Comparison of ENCODE assay signal across 32 mouse cellular contexts in the genomic region with DNA sequence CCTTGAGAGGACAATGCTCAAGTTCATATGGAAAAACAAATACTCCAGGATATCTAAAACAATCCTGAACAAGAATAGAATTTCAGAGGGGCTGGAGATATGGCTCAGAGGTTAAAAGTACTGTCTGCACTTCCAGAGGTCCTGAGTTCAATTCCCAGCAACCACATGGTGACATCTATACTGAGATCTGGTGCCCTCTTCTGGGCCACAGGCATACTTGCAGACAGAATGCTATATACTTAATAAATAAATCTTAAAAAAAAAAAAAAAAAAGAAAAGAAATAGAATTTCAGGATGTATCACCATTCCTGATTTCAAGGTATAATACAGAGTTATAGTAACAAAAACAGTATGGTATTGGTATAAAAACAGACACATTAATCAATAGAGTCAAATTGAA. TPM values are rescaled to one million over a fixed set of nuclear protein-coding genes. Genes with fewer than 3 reads are reported as not detected.
DNase-seq lines count a peak whose midpoint lies in the region; ATAC-seq and TF ChIP-seq lines count a peak whose summit lies in the region.
"Had no signal": no experiment of that assay in that cellular context is flagged by ENCODE, and none has a peak within 500 bp of the region (broad histone marks: within the 10 kb centered on the region; RNA-seq: fewer than 3 reads in every experiment).

No protein-coding gene starts in this region.

- no peaks in the 10 kb centered on the region for H3K36me3 ChIP-seq in liver, embryonic 14.5 days (replicated peaks; ENCODE audit: control insufficient read depth, insufficient read depth, low read depth)
- no peaks in the 10 kb centered on the region for H3K36me3 ChIP-seq in liver, embryonic 12.5 days
- H3K36me3 ChIP-seq in splenic B cell, adult 2 months (ENCODE audit: control insufficient read depth, insufficient read depth, low read length, poor library complexity, severe bottlenecking): no peaks in the 10 kb centered on the region
- H3K36me3 ChIP-seq: stomach, embryonic 15.5 days had no signal

- TF ChIP-seq EP300 in liver, embryonic 14.5 days (IDR thresholded peaks at IDR 0.05; ENCODE audit: low read depth): no peak

- ATAC-seq in liver, embryonic 14.5 days (ENCODE audit: insufficient read depth): no peak
- ATAC-seq in liver, embryonic 12.5 days: no peak
- ATAC-seq: forebrain, embryonic 16.5 days; hindbrain, postnatal 0 days; midbrain, embryonic 15.5 days had no signal

- no peak for DNase-seq in gastrocnemius, adult 2 months
- DNase-seq in gastrocnemius, postnatal 10 days: no peak
- DNase-seq in liver, embryonic 14.5 days (ENCODE audit: low read depth in 3 of 3, low spot score in 3 of 3): no peak
- DNase-seq in MEL-GATA-1-ER (ENCODE audit: extremely low read depth, low read depth): peak; percentile 10
- peak; percentile 15 for DNase-seq in splenic B cell, adult 2 months (ENCODE audit: low read depth, low spot score)
- DNase-seq in left cerebral cortex, adult 18-20 months (ENCODE audit: low spot score in 2 of 2): no peak
- no peak for DNase-seq in spleen, postnatal 14 days (ENCODE audit: low spot score in 2 of 2)
- DNase-seq: adrenal gland, postnatal 25 days; cerebellum, adult 9-10 months; heart, postnatal 10 days; kidney, adult 18-20 months; liver; lung, embryonic 14.5 days; lung, postnatal 36 days; thymus, adult 18-20 months; thymus, postnatal 36 days had no signal

- H3K4me3 ChIP-seq in gastrocnemius, adult 2 months: no peak overlapping the region
- no peak overlapping the region for H3K4me3 ChIP-seq in liver, embryonic 14.5 days (ENCODE audit: insufficient read depth in 1 of 2, low read depth in 2 of 2, low read length in 2 of 2)
- H3K4me3 ChIP-seq in liver, embryonic 12.5 days: no peak overlapping the region
- H3K4me3 ChIP-seq: embryonic facial prominence, embryonic 10.5 days; heart, embryonic 12.5 days; limb, embryonic 10.5 days; midbrain, embryonic 15.5 days; myocyte; neural tube, embryonic 13.5 days; stomach, embryonic 15.5 days had no signal

- no peaks in the 10 kb centered on the region for H3K9me3 ChIP-seq in liver, embryonic 14.5 days (ENCODE audit: control insufficient read depth, low read length)
- no peaks in the 10 kb centered on the region for H3K9me3 ChIP-seq in liver, embryonic 12.5 days (replicated peaks)
- H3K9me3 ChIP-seq: embryonic facial prominence, embryonic 10.5 days; heart, embryonic 12.5 days; limb, embryonic 10.5 days; midbrain, embryonic 15.5 days; neural tube, embryonic 13.5 days; stomach, embryonic 15.5 days had no signal

- no peak overlapping the region for H3K4me2 ChIP-seq in liver, embryonic 14.5 days (ENCODE audit: low read depth)
- H3K4me2 ChIP-seq in liver, embryonic 12.5 days: no peak overlapping the region
- H3K4me2 ChIP-seq: heart, embryonic 12.5 days; lung, embryonic 14.5 days; midbrain, embryonic 15.5 days; neural tube, embryonic 13.5 days; stomach, embryonic 15.5 days had no signal

- no peaks in the 10 kb centered on the region for H3K4me1 ChIP-seq in liver, embryonic 14.5 days (replicated peaks; ENCODE audit: control insufficient read depth in 2 of 2, insufficient read depth in 2 of 2, low read length in 1 of 2)
- H3K4me1 ChIP-seq in liver, embryonic 12.5 days: no peaks in the 10 kb centered on the region
- H3K4me1 ChIP-seq: embryonic facial prominence, embryonic 10.5 days; heart, embryonic 12.5 days; limb, embryonic 10.5 days; midbrain, embryonic 15.5 days; neural tube, embryonic 13.5 days; stomach, embryonic 15.5 days had no signal

- no peak overlapping the region for H3K27ac ChIP-seq in gastrocnemius, adult 2 months
- H3K27ac ChIP-seq in liver, embryonic 14.5 days: no peak overlapping the region
- no peak overlapping the region for H3K27ac ChIP-seq in liver, embryonic 12.5 days
- H3K27ac ChIP-seq: embryonic facial prominence, embryonic 10.5 days; hindbrain, postnatal 0 days; limb, embryonic 10.5 days; midbrain, embryonic 15.5 days; neural tube, embryonic 13.5 days; stomach, embryonic 15.5 days had no signal

- no peaks in the 10 kb centered on the region for H3K27me3 ChIP-seq in liver, embryonic 14.5 days (ENCODE audit: control insufficient read depth, insufficient read depth, low read length)
- no peaks in the 10 kb centered on the region for H3K27me3 ChIP-seq in liver, embryonic 12.5 days (replicated peaks)
- H3K27me3 ChIP-seq in splenic B cell, adult 2 months (ENCODE audit: control insufficient read depth, insufficient read depth, low read length, poor library complexity, severe bottlenecking): no peaks in the 10 kb centered on the region
- H3K27me3 ChIP-seq: heart, embryonic 12.5 days; midbrain, embryonic 15.5 days; neural tube, embryonic 13.5 days; stomach, embryonic 15.5 days had no signal

- intact Hi-C loops in gastrocnemius, adult 2 months (cut with DNase I): loop anchor here (10.0 kb wide), 1 partner anchor 315 kb away; no protein-coding TSS in a partner anchor

- H3K9ac ChIP-seq in liver, embryonic 14.5 days (replicated peaks): no peak overlapping the region
- no peak overlapping the region for H3K9ac ChIP-seq in liver, embryonic 12.5 days
- H3K9ac ChIP-seq: heart, embryonic 12.5 days; lung, embryonic 14.5 days; midbrain, embryonic 15.5 days; neural tube, embryonic 13.5 days; stomach, embryonic 15.5 days had no signal

- TF ChIP-seq CTCF in gastrocnemius, adult 2 months (IDR thresholded peaks at IDR 0.05): peak; percentile 21; the same call in 1 of the 2 replicates
- TF ChIP-seq CTCF in liver, embryonic 14.5 days (IDR thresholded peaks at IDR 0.05; ENCODE audit: low read depth): peak; percentile 32

RNA-seq across cellular contexts. Expression of a gene that starts 19.9 kb away (rescaled TPM):
- not detected for total RNA-seq in gastrocnemius, adult 2 months (2021)
- not detected for total RNA-seq in gastrocnemius, postnatal 10 days (2021)
- polyA plus RNA-seq in liver, embryonic 14.5 days (2012; rRNA removed): not detected in 2 replicates
- 0.09 TPM in 1 of 2 replicates, not detected in the other for polyA plus RNA-seq in liver, embryonic 14.5 days (2014; fragmentation: Nextera tagmentation; extraction: Ambion mirVana)
- 0.14 and 0.21 TPM in 2 replicates for polyA plus RNA-seq in liver, embryonic 12.5 days (2016; fragmentation: Nextera tagmentation; extraction: Ambion mirVana)
- not detected for total RNA-seq in left cerebral cortex, adult 18-20 months (2021)
- total RNA-seq: adrenal gland, postnatal 25 days; common myeloid progenitor, adult 5-6 weeks; gastrocnemius, postnatal 4 days; heart, postnatal 10 days; hindbrain, postnatal 0 days; layer of hippocampus, postnatal 14 days had no signal
- polyA plus RNA-seq: large intestine, adult 2 months; spleen, adult 2 months had no signal

RNA-seq across cellular contexts. Expression of a gene that starts 40.3 kb away (rescaled TPM):
- total RNA-seq in gastrocnemius, adult 2 months (2021): 10 to 100 TPM; 48.0 to 52.0 TPM
- total RNA-seq in gastrocnemius, postnatal 10 days (2021): 10 to 100 TPM; 53.8 to 54.1 TPM
- 6.8 and 14.1 TPM in 2 replicates for polyA plus RNA-seq in liver, embryonic 14.5 days (2012; rRNA removed)
- polyA plus RNA-seq in liver, embryonic 14.5 days (2014; fragmentation: Nextera tagmentation; extraction: Ambion mirVana): 28.3 and 28.4 TPM in 2 replicates
- polyA plus RNA-seq in liver, embryonic 12.5 days (2016; fragmentation: Nextera tagmentation; extraction: Ambion mirVana): 49.4 and 50.1 TPM in 2 replicates
- total RNA-seq in left cerebral cortex, adult 18-20 months (2021): 100 to 1,000 TPM; 126 to 128 TPM

RNA-seq across cellular contexts. Expression of a gene that starts 47.3 kb away (rescaled TPM):
- total RNA-seq in gastrocnemius, adult 2 months (2021): 10 to 100 TPM; 65.7 to 70.4 TPM
- total RNA-seq in gastrocnemius, postnatal 10 days (2021): 10 to 100 TPM; 32.1 to 42.3 TPM
- polyA plus RNA-seq in liver, embryonic 14.5 days (2012; rRNA removed): 4.0 and 6.0 TPM in 2 replicates
- polyA plus RNA-seq in liver, embryonic 14.5 days (2014; fragmentation: Nextera tagmentation; extraction: Ambion mirVana): 6.1 and 7.5 TPM in 2 replicates
- polyA plus RNA-seq in liver, embryonic 12.5 days (2016; fragmentation: Nextera tagmentation; extraction: Ambion mirVana): 4.9 and 5.1 TPM in 2 replicates
- total RNA-seq in left cerebral cortex, adult 18-20 months (2021): 10 to 100 TPM; 20.6 to 21.3 TPM

RNA-seq across cellular contexts. Expression of a gene that starts 56.2 kb away (rescaled TPM):
- total RNA-seq in gastrocnemius, adult 2 months (2021): under 1 TPM; 0.06 to 0.10 TPM
- under 1 TPM; 0.27 to 0.28 TPM for total RNA-seq in gastrocnemius, postnatal 10 days (2021)
- polyA plus RNA-seq in liver, embryonic 14.5 days (2012; rRNA removed): 0.01 TPM in 2 replicates
- polyA plus RNA-seq in liver, embryonic 14.5 days (2014; fragmentation: Nextera tagmentation; extraction: Ambion mirVana): not detected in 2 replicates
- 0.05 and 0.06 TPM in 2 replicates for polyA plus RNA-seq in liver, embryonic 12.5 days (2016; fragmentation: Nextera tagmentation; extraction: Ambion mirVana)
- not detected for total RNA-seq in left cerebral cortex, adult 18-20 months (2021)
- total RNA-seq: common myeloid progenitor, adult 5-6 weeks; megakaryocyte-erythroid progenitor cell, adult 5-6 weeks had no signal

Comparison
In these comparisons a context has a peak if more than half of its experiments do, and no peak if none do; other contexts are left out.
1. DNase-seq: peak in MEL-GATA-1-ER (single experiment) and splenic B cell, adult 2 months (single experiment); none in gastrocnemius, adult 2 months (single experiment), gastrocnemius, postnatal 10 days (single experiment), liver, embryonic 14.5 days (0 of 3), left cerebral cortex, adult 18-20 months (0 of 2) and spleen, postnatal 14 days (0 of 2).